Mouse (Mus musculus) heart, adult 2 months (tissue): ENCODE measurements around the gene Tbxa2r. TPM values are rescaled to one million over a fixed set of nuclear protein-coding genes. Genes with fewer than 3 reads are reported as not detected.

ENCODE experiments used
- DNase-seq, 2 experiments: peaks; one replicate each; pipeline ENCODE4 v3.0.0; 2021
- H3K27ac ChIP-seq: fragments of 200-600 bp; 2 replicates; pipeline ENCODE4 v1.8.1; 2022
- H3K27me3 ChIP-seq: fragments of 200-500 bp; 2 replicates; pipeline ENCODE4 v1.6.1; 2012; ENCODE audit warnings: mild to moderate bottlenecking, low read length, inconsistent platforms, mixed read lengths; ENCODE audit not compliant: control insufficient read depth, insufficient read depth
- H3K36me3 ChIP-seq: fragments of 200-500 bp; 2 replicates; pipeline ENCODE4 v1.6.1; 2012; ENCODE audit warnings: low read length, inconsistent platforms; ENCODE audit not compliant: control insufficient read depth, insufficient read depth
- H3K4me1 ChIP-seq: fragments of 200-500 bp; 2 replicates; pipeline ENCODE4 v1.6.1; 2011; ENCODE audit warnings: low read length; ENCODE audit not compliant: control insufficient read depth, insufficient read depth
- H3K4me3 ChIP-seq: fragments of 200-600 bp; 2 replicates; pipeline ENCODE4 v1.8.1; 2022
- H3K79me2 ChIP-seq: fragments of 200-500 bp; replicated peaks from 2 replicates; pipeline ENCODE4 v1.6.1; 2012; ENCODE audit warnings: mild to moderate bottlenecking, inconsistent platforms, low read length, moderate library complexity, mixed read lengths; ENCODE audit not compliant: control insufficient read depth, insufficient read depth
- H3K9ac ChIP-seq: fragments of 200-500 bp; 2 replicates; pipeline ENCODE4 v1.6.1; 2012; ENCODE audit warnings: low read depth, mild to moderate bottlenecking, control low read depth, inconsistent platforms, low read length, mixed read lengths
- CTCF ChIP-seq: fragments of 200-600 bp; IDR thresholded peaks from 2 replicates; pipeline ENCODE4 v1.8.1; 2022; ENCODE audit warnings: antibody characterized with exemption, mild to moderate bottlenecking, moderate library complexity
- EP300 ChIP-seq: fragments of 200-500 bp; IDR thresholded peaks from 2 replicates; pipeline ENCODE4 v1.6.1; 2011; ENCODE audit warnings: low read depth, low read length, control low read depth; ENCODE audit not compliant: insufficient read depth
- POLR2A ChIP-seq: fragments of 200-500 bp; IDR thresholded peaks from 2 replicates; pipeline ENCODE4 v1.6.1; 2011; ENCODE audit warnings: mild to moderate bottlenecking, low read depth, low read length, control low read depth; ENCODE audit not compliant: insufficient read depth
- WGBS: fragments of 180-500 bp; shearing (Covaris S2); methylation state at CpG from one replicate; pipeline ENCODE4 v1.1.7; 2018; 5-methylcytosine and 5-hydroxymethylcytosine counted together
- intact Hi-C: fragments of 180-260 bp; cut with DNase I; formaldehyde crosslinking; loops from one replicate; pipeline ENCODE4 v1.15.1; 2025
- polyA plus RNA-seq: library from polyadenylated mRNA; depleted of rRNA; stranded (reverse); fragments of >200 nt; gene quantifications from 2 replicates; pipeline ENCODE4 v1.2.3, GENCODE M21; 2012
- total RNA-seq, 2 experiments: library from RNA; stranded (reverse); gene quantifications; 2 replicates each; pipeline ENCODE4 v1.2.3; 2021

Tbxa2r gene
- total and polyA plus RNA-seq, 3 experiments: 3.8 to 7.1 (median 4.1) TPM

- Histone ChIP-seq H3K4me1 (peaks cover 9% of the 10 kb centered on the region), H3K36me3 (no peaks in the 10 kb centered on the region), H3K79me2 (no peaks in the 10 kb centered on the region; the same call in 1 of the 2 replicates), H3K27me3 (0 out of 2 replicates have a peak, but pooled peaks cover 2% of the 10 kb centered on the region), H3K27ac (no peak overlapping the region), H3K9ac (no peak overlapping the region), H3K4me3 (no peak overlapping the region)
- DNase-seq: no peak
- 76% methylated on average over 4 of the region's 4 CpGs for WGBS
- intact Hi-C loops: no loop called here
- TF ChIP-seq EP300: no peak
- no peak for TF ChIP-seq POLR2A
- no peak for TF ChIP-seq CTCF
These were observed 16.6 kb downstream of the Tbxa2r start for GRCm38 (mm10) chr10:81345162-81345534.

GRCm38 (mm10) chr10:81346453-81347067 lies 18.0 kb downstream of the Tbxa2r start:
- H3K27me3 ChIP-seq: 0 out of 2 replicates have a peak, but pooled peaks cover 2% of the 10 kb centered on the region
- peaks cover 9% of the 10 kb centered on the region for H3K4me1 ChIP-seq
- intact Hi-C loops: no loop called here
- H3K9ac ChIP-seq: no peak overlapping the region
- H3K79me2 ChIP-seq: no peaks in the 10 kb centered on the region; the same call in 1 of the 2 replicates
- no peak overlapping the region for H3K27ac ChIP-seq
- no peak for TF ChIP-seq EP300
- no peak for TF ChIP-seq POLR2A
- no peak for TF ChIP-seq CTCF
- 59% methylated on average over 55 of the region's 55 CpGs for WGBS
- peak in 1 of 2 experiments; percentile 50 for DNase-seq
- no peak overlapping the region for H3K4me3 ChIP-seq
- no peaks in the 10 kb centered on the region for H3K36me3 ChIP-seq

GRCm38 (mm10) chr10:81349146-81349545 lies 20.6 kb downstream of the Tbxa2r start:
- intact Hi-C loops: no loop called here
- Histone ChIP-seq H3K4me1 (peaks cover 8% of the 10 kb centered on the region), H3K27me3 (no peaks in the 10 kb centered on the region), H3K9ac (peak overlapping the region; percentile 99; the same call in 1 of the 2 replicates), H3K36me3 (no peaks in the 10 kb centered on the region), H3K27ac (peak overlapping the region; percentile 96), H3K79me2 (no peaks in the 10 kb centered on the region), H3K4me3 (peak overlapping the region; percentile 97)
- WGBS: 17% methylated on average over 12 of the region's 12 CpGs
- DNase-seq: peak; percentile 52
- TF ChIP-seq EP300 (no peak), CTCF (no peak), POLR2A (no peak)

GRCm38 (mm10) chr10:81349961-81350350 lies 21.4 kb downstream of the Tbxa2r start:
- Histone ChIP-seq H3K9ac (peak overlapping the region; percentile 99), H3K4me3 (peak overlapping the region; percentile 97), H3K79me2 (no peaks in the 10 kb centered on the region), H3K27me3 (no peaks in the 10 kb centered on the region), H3K27ac (peak overlapping the region; percentile 96), H3K4me1 (peaks cover 3% of the 10 kb centered on the region; the same call in 1 of the 2 replicates), H3K36me3 (no peaks in the 10 kb centered on the region)
- WGBS: under 1% methylated on average over 29 of the region's 29 CpGs
- TF ChIP-seq EP300: no peak
- no peak for TF ChIP-seq POLR2A
- no peak for TF ChIP-seq CTCF
- no peak for DNase-seq
- intact Hi-C loops: loop anchor here (2.0 kb wide), 2 partner anchors 27 to 29 kb away; partner anchors contain the start of gene Cactin

GRCm38 (mm10) chr10:81350351-81351063 lies 22.0 kb downstream of the Tbxa2r start, which contains the start of gene Hmg20b:
TSS of gene Hmg20b (minus strand) at chr10:81350480.
- under 1% methylated on average over 54 of the region's 54 CpGs for WGBS
- intact Hi-C loops: loop anchor here (2.0 kb wide), 2 partner anchors 26 to 30 kb away; partner anchors contain the start of gene Cactin
- H3K27me3 ChIP-seq: no peaks in the 10 kb centered on the region
- H3K4me1 ChIP-seq: peaks cover 3% of the 10 kb centered on the region; the same call in 1 of the 2 replicates
- H3K79me2 ChIP-seq: no peaks in the 10 kb centered on the region
- H3K27ac ChIP-seq: peak within 1 kb of the TSS; percentile 96
- H3K36me3 ChIP-seq: no peaks in the 10 kb centered on the region
- H3K4me3 ChIP-seq: peak within 1 kb of the TSS; percentile 97
- peak; percentile 90 for TF ChIP-seq CTCF
- 0 out of 2 replicates have a peak, but pooled peaks have one; percentile 52 for TF ChIP-seq POLR2A
- peak; percentile 69; the same call in 1 of the 2 replicates for TF ChIP-seq EP300
- peak within 1 kb of the TSS; percentile 99 for H3K9ac ChIP-seq
- peak; percentile 98 to 100 for DNase-seq
